Mouse (Mus musculus): Measurements from ENCODE around the gene Pes1.

DNA sequence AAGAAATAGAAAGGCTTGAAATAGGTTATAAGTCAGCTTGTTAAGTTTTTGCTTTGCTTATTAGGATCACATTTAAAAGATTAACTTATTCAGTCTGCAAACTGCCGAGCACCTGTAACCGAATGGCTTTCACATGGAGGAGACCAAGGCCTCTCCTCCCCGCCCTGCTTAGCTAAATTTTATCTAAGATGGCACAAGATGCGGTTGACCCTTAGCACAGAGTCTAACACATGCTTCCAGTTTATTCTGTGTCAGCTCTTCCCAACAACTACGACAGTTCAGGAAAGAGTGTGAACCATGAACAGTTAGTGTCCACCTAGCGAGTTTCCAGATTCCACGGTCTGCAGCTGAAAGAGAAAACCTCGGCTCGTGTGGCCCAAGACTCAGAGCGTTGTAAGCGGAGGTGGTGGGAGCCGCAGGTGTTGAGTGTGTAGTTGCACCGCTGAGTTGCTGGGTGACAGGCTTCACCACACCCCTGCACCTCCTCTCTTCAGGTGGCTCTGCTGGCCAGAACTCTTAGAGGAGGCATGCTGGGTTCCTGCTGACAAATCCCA, 26.4 kb upstream of the Pes1 start:
- TF ChIP-seq CHD2 (IDR thresholded peaks at IDR 0.05; ENCODE audit: low read depth, low read length) (no peak), HCFC1 (IDR thresholded peaks at IDR 0.05; ENCODE audit: borderline replicate concordance, insufficient read depth, low read length) (no peak), ZNF384 (IDR thresholded peaks at IDR 0.05; ENCODE audit: low read depth, low read length) (no peak), ZC3H11A (IDR thresholded peaks at IDR 0.05; ENCODE audit: borderline replicate concordance, low read depth, low read length) (no peak)

Data from ES-E14 (cell line).